Mouse (Mus musculus) brain, embryonic 14.5 days (tissue): ENCODE measurements at regions not wholly inside any gene's neighbourhood (a gene's known extent, or its start where the extent isn't known, plus 50 kb on each side); places are given as distances from the start of the nearest gene placed in this dataset.

ENCODE experiments used
- CTCF ChIP-seq: fragments of 200-500 bp; IDR thresholded peaks from 2 replicates; pipeline ENCODE4 v1.5.1; 2012; ENCODE audit warnings: inconsistent platforms, mild to moderate bottlenecking, moderate library complexity, borderline replicate concordance; ENCODE audit not compliant: insufficient read depth, insufficient read length; ENCODE audit errors: extremely low read depth
- POLR2A ChIP-seq: fragments of 200-500 bp; IDR thresholded peaks from 2 replicates; pipeline ENCODE4 v1.6.1; 2012; ENCODE audit warnings: mild to moderate bottlenecking, inconsistent platforms, borderline replicate concordance; ENCODE audit not compliant: poor library complexity, insufficient read depth, insufficient read length, severe bottlenecking; ENCODE audit errors: extremely low read depth

DNA sequence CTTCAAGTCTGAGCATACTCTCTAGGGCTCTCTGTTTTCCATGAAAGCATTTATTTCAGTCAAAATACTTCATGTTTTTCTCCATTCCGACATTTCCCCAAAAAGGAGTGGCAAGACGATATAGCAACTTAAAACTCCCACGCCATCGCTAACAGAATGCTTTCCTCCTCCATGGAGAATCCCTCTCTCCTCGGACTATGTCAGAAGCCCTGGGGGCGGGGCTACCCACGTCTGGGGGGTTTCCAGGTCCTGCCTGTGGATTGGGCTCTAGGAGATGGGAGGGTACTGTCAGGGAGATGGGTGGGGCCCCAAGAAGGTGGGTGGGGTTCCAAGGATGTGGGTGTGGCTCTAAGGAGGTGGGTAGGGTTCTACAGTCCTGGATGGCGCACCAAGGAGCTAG lies 243.2 kb upstream of the Zfp507 start:
- TF ChIP-seq POLR2A = no peak
- no peak for TF ChIP-seq CTCF
